Mouse (Mus musculus): ENCODE data around the gene Ncbp2.

DNA sequence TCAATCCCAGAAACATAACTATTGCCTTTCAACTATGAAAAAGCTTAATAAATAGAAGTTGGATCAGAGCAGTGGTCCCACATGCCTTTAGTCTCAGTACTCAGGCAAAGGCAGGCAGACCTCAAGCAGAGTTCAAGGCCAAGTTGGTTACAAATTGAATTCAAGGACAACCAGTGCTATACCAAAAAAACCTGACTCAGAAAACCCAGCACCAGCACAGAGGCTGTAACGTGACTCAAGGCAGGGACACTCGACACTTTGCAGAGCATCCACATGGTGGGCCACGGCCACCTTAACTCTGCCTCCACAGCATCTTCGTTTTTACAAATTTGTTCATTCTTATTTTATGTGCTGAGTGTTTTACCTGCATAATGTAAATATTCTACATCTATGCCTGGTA is 26.9 kb downstream of the Ncbp2 start:
- TF ChIP-seq CTCF (IDR thresholded peaks at IDR 0.05; ENCODE audit: extremely low read depth, insufficient read depth, insufficient read length, insufficient replicate concordance) (no peak), POLR2A (IDR thresholded peaks at IDR 0.05; ENCODE audit: low read depth, low read length) (no peak)
